Mouse (Mus musculus) liver, postnatal 0 days (tissue): ENCODE results near the gene Tmem40.

Experiments
- CTCF ChIP-seq: sonication (generic); IDR thresholded peaks from 2 replicates; pipeline ENCODE4 v1.5.1; 2016; ENCODE audit warnings: antibody characterized with exemption, low read depth
- EP300 ChIP-seq: IDR thresholded peaks from 2 replicates; pipeline ENCODE4 v1.6.1; 2016; ENCODE audit warnings: antibody characterized with exemption, low read depth, mild to moderate bottlenecking

DNA sequence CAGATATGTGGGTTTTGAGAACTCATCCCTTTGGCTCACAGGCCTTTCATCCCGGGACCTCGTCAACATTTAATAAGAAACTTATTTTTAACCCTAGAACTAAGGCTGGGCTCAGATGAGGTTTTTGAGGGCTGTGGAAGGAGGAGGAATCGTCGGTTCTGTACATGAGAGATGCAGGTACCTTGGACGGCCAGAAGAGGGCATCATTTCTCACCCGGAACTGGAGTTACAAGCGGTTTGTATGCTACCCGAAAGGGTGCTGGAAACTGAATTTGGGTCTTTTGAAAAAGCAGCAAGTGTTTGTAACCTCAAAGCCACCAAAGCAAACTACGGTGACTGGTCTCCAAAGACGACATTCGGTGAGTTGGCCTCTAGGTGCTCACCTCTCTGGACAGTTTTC lies 60.9 kb downstream of the Tmem40 start:
- TF ChIP-seq CTCF, result peak; percentile 62
- TF ChIP-seq EP300, result no peak
